Mouse (Mus musculus): ENCODE data around the gene Gm5148. TPM values are rescaled to one million over a fixed set of nuclear protein-coding genes. Genes with fewer than 3 reads are reported as not detected.
A peak's percentile ranks its signal among the peaks of the same experiment; 100 is the strongest.

Gm5148 gene
- total RNA-seq, 2 experiments from 2014 or later = 0.25 TPM; not detected in 1

- peak overlapping the region; percentile 81 for H3K27ac ChIP-seq
- DNase-seq = no peak
- TF ChIP-seq CTCF (IDR thresholded peaks at IDR 0.05) = no peak
- peak overlapping the region; percentile 52; the same call in 1 of the 2 replicates for H3K4me3 ChIP-seq
- intact Hi-C loops (cut with DNase I) = no loop called here
Measured at GRCm38 (mm10) chr3:37757613-37758012, 33.3 kb upstream of the Gm5148 start.

GRCm38 (mm10) chr3:37756005-37756404, 31.7 kb upstream of the Gm5148 start:
- intact Hi-C loops (cut with DNase I) = no loop called here
- TF ChIP-seq CTCF (IDR thresholded peaks at IDR 0.05) = no peak
- no peak for DNase-seq
- Histone ChIP-seq H3K27ac (no peak overlapping the region), H3K4me3 (no peak overlapping the region)

- H3K4me3 ChIP-seq = no peak overlapping the region
- intact Hi-C loops (cut with DNase I) = no loop called here
- TF ChIP-seq CTCF (IDR thresholded peaks at IDR 0.05) = no peak
- no peak for DNase-seq
- no peak overlapping the region for H3K27ac ChIP-seq
Measured at GRCm38 (mm10) chr3:37754639-37755038, 30.3 kb upstream of the Gm5148 start.

GRCm38 (mm10) chr3:37753148-37753547, 28.9 kb upstream of the Gm5148 start:
- no peak for DNase-seq
- H3K4me3 ChIP-seq = no peak overlapping the region
- no peak for TF ChIP-seq CTCF (IDR thresholded peaks at IDR 0.05)
- H3K27ac ChIP-seq = peak overlapping the region; percentile 48
- intact Hi-C loops (cut with DNase I) = no loop called here

DNA sequence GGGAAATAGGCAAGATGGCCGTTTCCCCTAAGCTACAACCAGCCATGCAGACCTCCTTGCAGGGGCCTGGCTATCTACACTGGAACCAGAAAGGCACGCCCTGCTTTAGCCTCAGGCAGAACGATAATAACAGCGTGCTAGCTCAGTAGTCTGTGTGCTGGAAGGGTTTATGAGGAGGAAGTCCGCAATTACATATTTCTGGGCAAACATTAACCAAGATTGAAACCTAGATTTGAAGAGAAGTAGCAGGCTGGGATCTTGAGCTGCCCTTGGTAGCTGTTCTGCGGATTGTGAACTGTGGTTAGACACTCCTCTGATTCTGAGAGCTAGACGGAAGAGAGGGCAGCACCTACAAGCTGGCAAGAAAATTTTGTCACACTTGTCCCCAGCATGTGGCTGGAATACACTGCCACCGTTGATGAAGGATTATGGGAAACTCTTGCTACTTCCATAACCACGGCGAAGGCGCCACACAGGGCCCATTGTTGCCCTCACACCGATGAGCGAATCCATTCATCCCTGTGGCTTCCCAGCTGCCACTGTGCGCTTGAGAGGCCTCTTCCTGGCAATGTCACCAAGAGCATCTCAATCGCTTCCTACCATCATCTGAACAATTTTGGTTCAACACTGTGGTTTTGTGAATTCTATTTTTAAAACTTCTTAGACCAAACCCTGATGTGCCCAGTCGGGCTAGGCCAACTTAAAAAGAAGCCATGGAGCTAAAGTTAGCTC, 23.9 kb upstream of the Gm5148 start:
- no peak for TF ChIP-seq CTCF (IDR thresholded peaks at IDR 0.05)
- H3K4me3 ChIP-seq = no peak overlapping the region
- no peak for DNase-seq
- H3K27ac ChIP-seq = peak overlapping the region; percentile 2; the same call in 1 of the 2 replicates
- intact Hi-C loops (cut with DNase I) = no loop called here

- no peak for TF ChIP-seq CTCF (IDR thresholded peaks at IDR 0.05)
- intact Hi-C loops (cut with DNase I) = no loop called here
- H3K27ac ChIP-seq = peak overlapping the region; percentile 2; the same call in 1 of the 2 replicates
- no peak overlapping the region for H3K4me3 ChIP-seq
- no peak for DNase-seq
Measured at GRCm38 (mm10) chr3:37747258-37748001, 23.1 kb upstream of the Gm5148 start.

DNA sequence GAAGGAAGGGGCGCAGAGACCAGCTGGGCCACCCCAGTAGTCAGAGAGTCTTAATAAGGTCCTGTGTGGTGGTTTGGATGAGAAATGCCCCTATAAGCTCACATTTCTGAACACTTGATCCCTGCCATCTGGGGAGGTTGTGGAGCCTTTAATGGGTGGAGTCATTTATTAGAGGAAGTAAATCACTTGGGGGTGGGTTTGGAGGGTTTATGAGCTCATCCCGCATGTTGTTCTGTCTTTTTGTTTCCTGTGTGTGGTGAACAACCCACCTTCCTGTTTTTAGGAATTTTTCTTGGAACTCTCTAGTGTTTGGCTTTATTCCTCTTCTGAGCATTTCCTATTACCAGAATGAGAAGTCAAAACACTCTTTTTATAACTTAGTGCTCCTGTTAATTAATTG, 19.8 kb upstream of the Gm5148 start:
- H3K27ac ChIP-seq = no peak overlapping the region
- intact Hi-C loops (cut with DNase I) = no loop called here

DNA sequence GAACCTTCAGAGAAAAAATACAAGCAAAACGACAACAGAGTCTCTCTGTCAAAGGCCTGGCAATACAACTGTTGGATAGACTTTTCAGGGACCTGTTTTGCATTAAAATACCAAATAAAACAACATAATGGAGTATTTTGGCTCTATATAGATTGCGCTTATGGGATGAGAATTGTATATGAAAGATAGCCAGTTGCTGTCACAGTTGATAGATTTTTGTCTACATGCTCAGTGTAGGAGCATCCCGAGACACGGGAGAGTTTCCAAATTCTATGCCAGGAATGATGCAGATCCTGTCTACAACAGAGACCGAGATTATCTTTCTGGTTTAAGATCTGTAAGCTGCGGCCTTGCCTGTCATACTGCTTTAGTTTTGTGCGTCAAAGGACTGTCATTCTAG, 15.7 kb upstream of the Gm5148 start:
- Histone ChIP-seq H3K4me3 (no peak overlapping the region), H3K27ac (no peak overlapping the region)
- DNase-seq = no peak
- TF ChIP-seq CTCF (IDR thresholded peaks at IDR 0.05) = no peak
- intact Hi-C loops (cut with DNase I) = no loop called here

More for the DNA sequence above, 19.8 kb upstream of the Gm5148 start:
- TF ChIP-seq CTCF (IDR thresholded peaks at IDR 0.05) = no peak
- no peak overlapping the region for H3K4me3 ChIP-seq
- no peak for DNase-seq

DNA sequence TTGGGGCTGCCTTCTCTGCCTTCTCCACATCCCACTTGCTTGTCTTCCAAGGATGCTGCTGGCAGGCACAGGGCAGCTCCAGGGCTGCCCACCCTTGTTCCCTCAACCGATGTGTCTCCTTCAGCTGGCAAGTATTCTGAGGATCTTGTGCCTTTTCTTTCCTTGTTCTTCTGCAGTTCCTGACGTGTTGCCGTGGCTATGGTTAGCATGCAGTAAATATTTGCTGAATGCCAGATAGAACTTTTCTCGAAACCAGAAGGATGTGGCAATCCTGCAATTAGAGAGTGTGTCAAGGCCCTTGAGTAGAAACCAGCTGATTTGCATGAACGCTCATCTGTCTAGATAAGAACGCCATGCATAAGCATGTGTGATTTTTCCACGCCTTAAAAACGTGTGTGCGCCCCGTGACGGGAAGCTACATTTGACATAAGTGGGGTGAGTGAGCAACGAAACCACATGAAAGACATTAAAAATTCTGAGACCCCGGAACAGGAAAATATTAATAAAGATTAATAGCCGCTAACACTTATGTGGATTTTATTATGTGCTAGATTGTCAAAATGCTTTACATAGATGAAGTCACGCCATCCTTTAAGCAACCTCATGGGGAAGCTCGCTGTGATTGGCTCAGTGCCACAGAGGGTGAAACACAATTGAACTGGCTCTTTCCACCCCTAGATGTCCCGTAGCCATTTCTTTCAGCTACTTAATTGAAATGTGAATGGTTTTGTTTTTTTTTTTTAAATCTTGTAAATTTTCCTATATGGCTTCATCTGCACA, 14.1 kb upstream of the Gm5148 start:
- no peak overlapping the region for H3K4me3 ChIP-seq
- H3K27ac ChIP-seq = peak overlapping the region; percentile 51; the same call in 1 of the 2 replicates
- no peak for DNase-seq
- intact Hi-C loops (cut with DNase I) = no loop called here
- TF ChIP-seq CTCF (IDR thresholded peaks at IDR 0.05) = no peak

DNA sequence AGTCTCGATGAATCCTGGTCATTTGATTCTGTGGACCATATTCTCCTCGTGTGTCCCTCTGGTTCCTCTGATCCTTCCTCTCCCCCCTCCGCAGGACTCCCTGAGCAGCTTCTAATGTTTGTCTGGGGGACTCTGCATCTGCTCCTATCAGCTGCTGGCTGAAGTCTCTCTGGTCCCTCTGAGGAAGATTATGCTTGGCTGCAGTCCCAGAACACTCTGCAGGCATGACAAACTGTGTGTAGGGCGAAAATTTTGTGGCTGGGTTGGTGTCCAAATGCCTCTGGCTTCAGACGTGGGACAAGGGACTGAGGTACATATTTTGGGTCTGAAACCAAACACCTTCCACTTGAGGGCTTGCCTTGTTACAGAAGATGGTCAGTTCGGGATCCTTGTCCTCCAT, 13.1 kb upstream of the Gm5148 start:
- Histone ChIP-seq H3K4me3 (no peak overlapping the region), H3K27ac (peak overlapping the region; percentile 49; the same call in 1 of the 2 replicates)
- intact Hi-C loops (cut with DNase I) = no loop called here
- no peak for TF ChIP-seq CTCF (IDR thresholded peaks at IDR 0.05)
- DNase-seq = peak; percentile 63

- no peak overlapping the region for H3K4me3 ChIP-seq
- DNase-seq = no peak
- intact Hi-C loops (cut with DNase I) = no loop called here
- no peak overlapping the region for H3K27ac ChIP-seq
- no peak for TF ChIP-seq CTCF (IDR thresholded peaks at IDR 0.05)
Measured at GRCm38 (mm10) chr3:37735166-37735565, 10.9 kb upstream of the Gm5148 start.

GRCm38 (mm10) chr3:37729142-37729541, 4.9 kb upstream of the Gm5148 start:
- no peak for TF ChIP-seq CTCF (IDR thresholded peaks at IDR 0.05)
- intact Hi-C loops (cut with DNase I) = no loop called here
- Histone ChIP-seq H3K4me3 (no peak overlapping the region), H3K27ac (peak overlapping the region; percentile 58)
- peak; percentile 60 for DNase-seq

Measured in gastrocnemius, adult 2 months (tissue).